Mouse (Mus musculus): Measurements from ENCODE around the gene Acer3. TPM values are rescaled to one million over a fixed set of nuclear protein-coding genes. Genes with fewer than 3 reads are reported as not detected.
"Not testable (repeated sequence)": the region's sequence is repeated elsewhere in the genome, so short reads cannot be mapped to it uniquely, and the experiment has no call there.

The Acer3 gene
- polyA plus RNA-seq, 1 experiment from 2014 or later: 20.0 TPM

DNA sequence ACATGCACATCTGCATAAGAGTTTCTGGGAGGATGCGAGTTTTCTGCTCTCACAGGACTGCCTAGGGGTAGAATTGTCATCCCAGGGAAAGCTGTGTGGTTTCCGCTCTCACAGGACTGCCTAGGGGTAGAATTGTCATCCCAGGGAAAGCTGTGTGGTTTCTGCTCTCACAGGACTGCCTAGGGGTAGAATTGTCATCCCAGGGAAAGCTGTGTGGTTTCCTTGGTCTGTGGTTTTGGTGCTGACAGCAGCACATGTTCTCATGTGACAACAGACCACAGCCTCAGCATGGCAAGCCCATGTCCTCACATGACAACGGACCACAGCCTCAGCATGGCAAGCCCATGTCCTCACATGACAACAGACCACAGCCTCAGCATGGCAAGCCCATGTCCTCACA, 133.7 kb downstream of the Acer3 start:
- 71% methylated on average over 3 of the region's 3 CpGs for WGBS
- not testable (repeated sequence) for H3K4me3 ChIP-seq; H3K9me3 ChIP-seq; ATAC-seq (ENCODE audit: low FRiP score, low read depth); H3K9ac ChIP-seq; H3K4me2 ChIP-seq (replicated peaks); H3K36me3 ChIP-seq; H3K27me3 ChIP-seq (replicated peaks)
- Histone ChIP-seq H3K4me1 (peaks cover 31% of the 10 kb centered on the region), H3K27ac (0 out of 2 replicates have a peak overlapping the region, but pooled peaks have one; percentile 29)

DNA sequence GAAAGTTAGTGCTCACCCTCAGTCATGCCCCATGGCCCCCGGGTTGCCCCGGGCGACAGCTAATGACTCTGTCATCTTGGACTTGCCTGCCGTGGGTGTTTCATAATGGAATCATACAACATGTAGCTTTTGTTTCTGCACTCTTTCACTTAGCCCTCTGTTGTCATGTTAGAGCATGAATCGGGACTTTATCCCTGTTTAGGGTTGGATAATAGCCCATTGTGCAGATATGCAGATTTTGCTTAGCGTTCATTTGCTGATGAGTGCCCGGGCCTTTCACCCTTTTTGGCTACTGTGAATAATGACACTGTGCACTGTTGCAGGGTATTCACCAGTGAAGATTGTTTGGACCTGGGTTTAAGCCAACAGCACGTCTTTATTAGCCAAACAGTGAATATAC, 134.4 kb downstream of the Acer3 start:
- no peaks in the 10 kb centered on the region for H3K9me3 ChIP-seq
- peaks cover 31% of the 10 kb centered on the region for H3K4me1 ChIP-seq
- H3K36me3 ChIP-seq: no peaks in the 10 kb centered on the region
- no peak overlapping the region for H3K4me3 ChIP-seq
- H3K27ac ChIP-seq: 0 out of 2 replicates have a peak overlapping the region, but pooled peaks have one; percentile 8
- no peak overlapping the region for H3K4me2 ChIP-seq (replicated peaks)
- ATAC-seq (ENCODE audit: low FRiP score, low read depth): peak; percentile 76
- WGBS: 28% methylated on average over 8 of the region's 8 CpGs
- H3K9ac ChIP-seq: no peak overlapping the region
- 0 out of 2 replicates have a peak, but pooled peaks cover under 1% of the 10 kb centered on the region for H3K27me3 ChIP-seq (replicated peaks)

DNA sequence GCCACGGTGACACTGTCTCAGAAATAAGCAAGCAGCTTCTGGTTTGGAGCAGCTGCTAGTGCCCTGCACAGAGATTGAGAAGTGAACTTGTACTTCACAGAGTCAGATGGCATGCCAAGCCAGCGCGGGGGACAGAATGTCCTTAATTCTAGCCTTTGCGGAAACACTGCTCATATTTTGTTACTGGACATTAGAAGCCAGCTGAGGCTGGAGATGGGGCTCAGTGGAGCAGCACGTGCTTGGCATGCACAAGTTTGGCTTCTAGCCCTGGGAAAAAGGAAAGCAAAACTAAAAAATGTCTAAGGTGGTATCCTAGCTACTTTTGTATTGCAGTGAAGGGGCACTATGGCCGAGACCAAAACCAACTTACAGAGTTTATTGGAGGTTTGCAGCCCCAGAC, 135.7 kb downstream of the Acer3 start:
- Histone ChIP-seq H3K9me3 (no peaks in the 10 kb centered on the region), H3K27me3 (replicated peaks) (no peaks in the 10 kb centered on the region), H3K36me3 (no peaks in the 10 kb centered on the region), H3K4me1 (peaks cover 31% of the 10 kb centered on the region), H3K27ac (peak overlapping the region; percentile 23; the same call in 1 of the 2 replicates), H3K4me3 (no peak overlapping the region), H3K9ac (no peak overlapping the region), H3K4me2 (replicated peaks) (no peak overlapping the region)
- 67% methylated on average over 6 of the region's 6 CpGs for WGBS
- ATAC-seq (ENCODE audit: low FRiP score, low read depth): peak; percentile 48

DNA sequence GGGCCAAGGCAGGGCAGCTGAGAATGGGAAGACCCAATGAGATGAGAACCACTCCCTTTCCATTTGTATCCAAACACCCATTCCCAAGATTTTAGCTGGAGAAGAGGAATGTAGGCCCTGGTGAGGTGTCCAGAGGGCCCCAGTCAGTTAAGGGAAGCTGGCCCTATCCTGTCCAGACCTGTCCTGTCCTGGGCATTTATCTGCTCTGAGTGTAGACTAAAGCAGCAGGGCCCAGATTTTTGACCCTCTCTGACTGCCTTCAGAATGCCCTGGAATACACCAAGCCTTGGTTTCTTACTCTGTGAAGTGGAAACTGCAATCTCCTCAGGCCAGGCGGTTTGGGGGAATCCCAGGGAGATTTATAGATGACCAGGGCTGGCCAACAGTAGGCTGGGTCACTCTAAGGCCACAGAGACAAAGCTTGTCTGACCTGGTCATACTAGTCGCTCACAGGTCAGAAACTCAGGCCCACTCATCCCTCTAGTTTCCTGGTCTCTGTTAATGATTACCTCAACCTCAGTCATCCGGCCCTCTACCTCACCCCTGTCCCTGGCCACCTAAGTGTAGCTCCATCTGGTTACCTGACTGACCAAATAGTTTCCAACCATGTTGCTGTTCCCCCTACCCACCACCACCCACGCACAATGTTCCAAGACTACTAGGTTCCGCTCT, 142.3 kb downstream of the Acer3 start:
- Histone ChIP-seq H3K4me1 (peaks cover 24% of the 10 kb centered on the region), H3K9ac (peak overlapping the region; percentile 57), H3K36me3 (no peaks in the 10 kb centered on the region), H3K4me3 (peak overlapping the region; percentile 63), H3K27me3 (replicated peaks) (no peaks in the 10 kb centered on the region), H3K4me2 (replicated peaks) (peak overlapping the region; percentile 76), H3K9me3 (no peaks in the 10 kb centered on the region), H3K27ac (no peak overlapping the region)
- 66% methylated on average over 5 of the region's 5 CpGs for WGBS
- peak; percentile 34 for ATAC-seq (ENCODE audit: low FRiP score, low read depth)

DNA sequence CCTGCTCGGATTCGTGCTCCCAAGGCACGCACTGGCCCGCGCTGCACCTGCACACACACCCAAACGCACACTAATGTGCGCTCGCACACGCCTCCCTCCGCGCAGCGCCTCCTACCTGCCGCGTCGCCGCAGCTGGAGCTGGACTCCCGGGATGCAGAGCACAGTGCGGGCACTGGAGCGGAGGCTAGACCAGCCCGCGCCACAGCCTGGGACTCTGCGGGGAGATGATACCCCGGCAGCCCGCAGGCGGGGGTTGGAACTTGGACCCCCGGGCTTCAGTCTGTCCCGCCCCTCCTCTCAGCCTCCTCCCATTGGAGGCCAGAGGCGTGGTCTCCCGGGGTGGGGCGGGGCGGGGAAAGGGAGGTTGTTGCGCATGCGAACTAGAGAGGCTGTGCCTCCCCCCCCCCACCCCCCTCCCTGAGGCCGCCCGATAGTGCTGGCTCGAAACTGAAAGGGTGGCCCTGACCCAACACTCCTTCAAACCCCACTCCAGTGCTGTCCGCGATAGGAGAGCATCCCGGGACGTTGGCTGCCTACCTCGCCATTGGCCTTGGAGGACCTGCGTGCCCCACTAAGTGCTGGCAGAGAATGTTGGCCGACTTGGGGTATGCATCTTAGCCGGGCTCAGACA, 143.0 kb downstream of the Acer3 start, which contains the start of gene Capn5:
TSS of gene Capn5 (minus strand) at position 346 of the 631 bp plus-strand sequence.
- Histone ChIP-seq H3K27me3 (replicated peaks) (no peaks in the 10 kb centered on the region), H3K27ac (no peak within 1 kb of the TSS), H3K4me3 (peak within 1 kb of the TSS; percentile 63), H3K9ac (peak within 1 kb of the TSS; percentile 57), H3K36me3 (no peaks in the 10 kb centered on the region), H3K4me2 (replicated peaks) (peak within 1 kb of the TSS; percentile 76), H3K4me1 (peaks cover 24% of the 10 kb centered on the region), H3K9me3 (no peaks in the 10 kb centered on the region)
- ATAC-seq (ENCODE audit: low FRiP score, low read depth): peak; percentile 84
- WGBS: 2% methylated on average over 44 of the region's 44 CpGs

DNA sequence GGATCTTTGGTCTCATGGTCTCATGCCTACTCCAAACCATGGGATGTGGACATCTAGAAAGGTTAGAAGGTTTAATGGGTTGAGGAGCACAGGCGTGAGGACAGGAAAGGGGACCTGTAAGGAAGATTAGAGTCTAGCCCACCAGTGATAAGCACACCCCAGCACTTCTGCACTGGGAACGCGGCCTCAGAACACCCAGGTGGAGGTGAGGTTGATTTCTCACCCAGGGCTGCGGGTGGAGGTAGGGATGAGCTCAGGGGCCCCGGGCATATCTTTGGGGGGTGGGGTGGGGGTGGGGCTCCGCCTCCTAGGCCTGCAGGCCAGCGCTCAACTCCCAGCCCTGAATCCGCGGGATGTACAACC, 143.5 kb downstream of the Acer3 start:
- Histone ChIP-seq H3K4me1 (peaks cover 24% of the 10 kb centered on the region), H3K9ac (peak overlapping the region; percentile 57), H3K36me3 (no peaks in the 10 kb centered on the region), H3K4me2 (replicated peaks) (peak overlapping the region; percentile 76), H3K27ac (no peak overlapping the region), H3K4me3 (peak overlapping the region; percentile 63), H3K27me3 (replicated peaks) (no peaks in the 10 kb centered on the region), H3K9me3 (no peaks in the 10 kb centered on the region)
- 8% methylated on average over 9 of the region's 9 CpGs for WGBS
- peak; percentile 68 for ATAC-seq (ENCODE audit: low FRiP score, low read depth)

DNA sequence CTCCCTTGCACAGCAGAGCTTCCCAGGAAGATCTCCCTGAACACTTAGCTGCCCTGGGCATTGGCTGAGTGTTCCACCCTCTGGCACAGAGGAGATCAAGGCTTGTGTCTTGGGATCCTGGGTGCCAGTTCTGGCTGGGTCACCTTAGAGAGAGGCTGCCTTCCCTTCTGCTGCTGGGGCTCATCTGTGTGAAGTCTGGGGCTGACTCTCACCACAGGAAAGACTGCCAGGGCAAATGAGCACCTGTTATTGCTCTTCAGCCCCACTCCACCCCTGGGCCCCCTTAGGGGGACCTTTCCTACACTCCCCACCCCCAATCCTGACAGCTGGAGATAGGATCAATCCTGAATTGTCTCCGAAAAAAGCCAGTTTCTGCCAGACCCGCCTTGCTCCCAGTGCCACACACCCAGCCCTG, 143.9 kb downstream of the Acer3 start:
- Histone ChIP-seq H3K36me3 (no peaks in the 10 kb centered on the region), H3K4me2 (replicated peaks) (peak overlapping the region; percentile 76), H3K4me1 (peaks cover 24% of the 10 kb centered on the region), H3K9me3 (no peaks in the 10 kb centered on the region), H3K9ac (peak overlapping the region; percentile 57), H3K27ac (no peak overlapping the region), H3K4me3 (peak overlapping the region; percentile 63), H3K27me3 (replicated peaks) (no peaks in the 10 kb centered on the region)
- no peak for ATAC-seq (ENCODE audit: low FRiP score, low read depth)
- WGBS: 41% methylated on average over 2 of the region's 2 CpGs

DNA sequence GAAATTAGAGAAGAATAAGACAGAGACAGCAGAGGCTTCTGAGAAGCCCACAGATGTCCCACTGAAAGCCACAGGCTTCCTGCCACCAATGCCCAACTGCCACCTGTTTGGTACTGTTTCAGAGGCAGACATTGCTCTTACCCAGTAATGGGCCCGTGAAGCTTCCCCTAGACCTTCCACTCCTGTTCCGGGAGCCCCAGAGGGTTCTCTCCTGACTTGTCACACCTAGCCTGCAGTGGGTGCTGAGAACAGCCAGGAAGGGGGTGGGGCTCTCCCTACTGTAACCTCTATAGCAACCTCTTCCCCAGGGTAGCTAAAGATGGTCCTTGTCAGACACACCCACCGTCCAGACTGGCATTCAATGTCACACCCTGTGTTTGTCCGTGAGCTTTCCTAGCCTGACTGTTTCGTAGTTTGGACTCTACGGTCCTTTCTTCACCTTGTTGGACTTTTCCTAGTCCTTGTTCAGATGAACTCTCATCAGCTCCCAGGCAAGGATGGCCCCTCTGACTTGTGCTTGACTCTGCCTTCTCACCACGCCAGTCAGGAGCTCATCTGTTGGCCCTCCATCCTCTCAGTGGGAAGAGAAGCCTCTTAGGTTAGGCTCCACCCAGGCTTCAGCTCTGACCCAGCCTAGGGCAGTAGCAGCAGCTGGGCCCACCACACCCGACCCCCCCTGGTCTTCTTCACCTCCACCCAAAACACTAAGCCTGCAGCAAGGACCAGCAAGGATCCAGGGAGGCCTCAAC, 144.5 kb downstream of the Acer3 start:
- Histone ChIP-seq H3K4me1 (peaks cover 24% of the 10 kb centered on the region), H3K27ac (no peak overlapping the region), H3K9me3 (no peaks in the 10 kb centered on the region), H3K4me2 (replicated peaks) (peak overlapping the region; percentile 76), H3K36me3 (no peaks in the 10 kb centered on the region), H3K27me3 (replicated peaks) (no peaks in the 10 kb centered on the region), H3K4me3 (no peak overlapping the region; the same call in 1 of the 2 replicates), H3K9ac (no peak overlapping the region)
- WGBS: 79% methylated on average over 8 of the region's 8 CpGs
- ATAC-seq (ENCODE audit: low FRiP score, low read depth): no peak

DNA sequence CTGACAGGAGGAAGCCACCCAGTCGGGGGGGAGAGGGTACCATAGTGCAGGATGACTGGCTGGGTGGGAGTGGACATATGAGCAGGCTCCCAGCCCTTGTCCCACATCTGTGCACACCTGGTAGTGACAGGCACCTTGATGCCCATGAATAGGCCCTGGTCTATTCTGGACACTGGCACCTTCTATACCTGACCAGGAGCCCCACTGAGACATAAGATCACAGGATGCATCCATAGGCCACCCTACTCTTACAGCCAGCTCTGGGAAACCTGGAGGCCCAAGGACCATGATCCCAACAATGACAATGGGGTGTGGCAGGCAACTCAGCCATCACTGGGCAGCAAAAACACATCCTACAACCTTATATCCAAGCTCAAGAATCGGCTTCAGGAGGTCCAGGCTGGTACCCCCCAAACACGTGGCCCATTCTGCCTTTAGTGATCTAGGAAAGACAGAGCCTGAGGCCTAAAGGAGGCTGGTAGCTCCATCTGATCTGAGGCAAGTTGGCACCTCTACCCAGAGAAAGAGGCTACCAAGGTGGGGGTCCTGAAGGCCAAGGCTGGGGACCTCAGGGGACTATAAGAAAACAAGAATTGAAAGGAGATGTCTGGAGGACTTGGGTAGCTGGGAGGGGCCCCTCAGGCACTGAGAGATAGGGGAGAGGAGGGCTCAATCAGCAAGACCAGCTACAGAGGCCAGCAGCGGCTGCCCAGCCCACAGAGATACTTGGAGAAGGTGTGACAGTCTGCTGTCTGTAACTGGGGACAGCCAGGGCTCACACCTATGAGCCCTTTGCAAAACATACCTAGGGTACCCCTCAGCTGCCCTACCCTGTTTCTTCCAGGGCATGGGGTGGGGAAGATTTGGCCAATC, 145.9 kb downstream of the Acer3 start:
- Histone ChIP-seq H3K27me3 (replicated peaks) (no peaks in the 10 kb centered on the region), H3K4me1 (peaks cover 31% of the 10 kb centered on the region), H3K27ac (no peak overlapping the region), H3K9ac (no peak overlapping the region), H3K36me3 (no peaks in the 10 kb centered on the region), H3K4me3 (no peak overlapping the region), H3K9me3 (no peaks in the 10 kb centered on the region), H3K4me2 (replicated peaks) (0 out of 2 replicates have a peak overlapping the region, but pooled peaks have one; percentile 3)
- WGBS: 86% methylated on average over 4 of the region's 4 CpGs
- no peak for ATAC-seq (ENCODE audit: low FRiP score, low read depth)

DNA sequence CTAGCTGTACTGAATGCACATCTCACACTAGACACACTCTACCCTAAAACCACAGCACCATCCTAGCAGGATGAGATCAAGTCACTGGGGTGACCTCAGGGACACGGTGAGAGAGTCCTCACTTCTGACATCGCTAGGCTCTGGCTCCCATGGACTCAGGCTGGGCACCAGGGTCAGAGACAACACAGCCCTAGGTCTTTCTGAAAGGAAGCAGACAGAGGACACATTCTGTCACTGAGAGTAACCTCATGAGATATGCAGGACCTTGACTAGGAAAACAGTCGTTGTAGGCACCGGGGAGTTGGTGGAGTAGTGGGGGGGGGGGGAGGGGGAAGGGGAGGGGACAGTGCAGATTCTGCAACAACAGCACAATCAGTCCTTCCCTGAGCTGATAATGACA, 147.6 kb downstream of the Acer3 start:
- H3K27me3 ChIP-seq (replicated peaks): no peaks in the 10 kb centered on the region
- no peak overlapping the region for H3K4me2 ChIP-seq (replicated peaks)
- H3K4me1 ChIP-seq: peaks cover 29% of the 10 kb centered on the region
- no peaks in the 10 kb centered on the region for H3K9me3 ChIP-seq
- no peak overlapping the region for H3K4me3 ChIP-seq
- H3K9ac ChIP-seq: no peak overlapping the region
- no peak for ATAC-seq (ENCODE audit: low FRiP score, low read depth)
- no peak overlapping the region for H3K27ac ChIP-seq
- WGBS: 55% methylated on average over 4 of the region's 4 CpGs
- no peaks in the 10 kb centered on the region for H3K36me3 ChIP-seq

DNA sequence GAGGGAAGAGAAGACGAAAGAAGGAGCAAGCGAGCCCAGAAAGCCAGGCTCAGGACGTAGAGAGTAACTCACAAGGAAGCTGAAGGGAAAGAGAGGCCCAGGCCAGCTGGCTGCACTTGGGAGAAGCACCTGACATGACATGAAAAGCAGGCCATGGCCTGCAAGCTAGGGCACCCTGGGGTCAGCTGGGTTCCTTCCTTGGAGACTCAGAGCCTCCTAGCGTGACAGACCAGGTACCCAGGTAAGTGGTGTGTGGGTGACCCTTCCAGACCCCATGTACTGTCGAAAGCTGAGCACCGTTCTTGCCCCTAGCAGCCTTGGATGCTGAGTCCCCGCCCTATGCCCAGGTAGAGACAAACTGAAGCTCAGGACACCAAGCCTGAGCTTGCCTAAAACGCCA, 148.3 kb downstream of the Acer3 start:
- no peak overlapping the region for H3K9ac ChIP-seq
- H3K4me3 ChIP-seq: no peak overlapping the region
- H3K36me3 ChIP-seq: no peaks in the 10 kb centered on the region
- H3K27ac ChIP-seq: no peak overlapping the region
- 89% methylated on average over 8 of the region's 8 CpGs for WGBS
- H3K4me2 ChIP-seq (replicated peaks): no peak overlapping the region
- no peak for ATAC-seq (ENCODE audit: low FRiP score, low read depth)
- H3K9me3 ChIP-seq: no peaks in the 10 kb centered on the region
- no peaks in the 10 kb centered on the region for H3K27me3 ChIP-seq (replicated peaks)
- peaks cover 23% of the 10 kb centered on the region for H3K4me1 ChIP-seq

Data from neural tube, embryonic 12.5 days (tissue).